8 mouse cellular contexts compared by ENCODE assay signal in genomic region chr7:6155901-6156411, GRCm38 (mm10). TPM values are rescaled to one million over a fixed set of nuclear protein-coding genes. Genes with fewer than 3 reads are reported as not detected.
DNase-seq lines count a peak whose midpoint lies in the region; ATAC-seq and TF ChIP-seq lines count a peak whose summit lies in the region.

Gene Zfp787, minus strand, starts transcription at chr7:6155997.

- H3K27me3 ChIP-seq in E14TG2a.4 (ENCODE audit: insufficient read depth, low read length): no peaks in the 10 kb centered on the region
- no peaks in the 10 kb centered on the region for H3K27me3 ChIP-seq in forebrain, embryonic 14.5 days (replicated peaks; ENCODE audit: control insufficient read depth, insufficient read depth, low read length)
- no peaks in the 10 kb centered on the region for H3K27me3 ChIP-seq in neural tube, embryonic 15.5 days (replicated peaks)

- peak within 1 kb of the TSS; percentile 91 for H3K27ac ChIP-seq in forebrain, embryonic 14.5 days (ENCODE audit: low read depth, low read length)
- H3K27ac ChIP-seq in neural tube, embryonic 15.5 days (replicated peaks): peak within 1 kb of the TSS; percentile 98

- DNase-seq in forebrain, embryonic 14.5 days (ENCODE audit: low spot score): peak; percentile 99
- peak; percentile 97 to 98 for DNase-seq in heart, postnatal 14 days
- DNase-seq in layer of hippocampus, adult 11-12 months (ENCODE audit: low spot score): peak; percentile 98
- DNase-seq in lung, adult 18-20 months: peak; percentile 95 to 96
- DNase-seq in testis, postnatal 14 days (ENCODE audit: low spot score): peak; percentile 98

- H3K4me1 ChIP-seq in E14TG2a.4 (replicated peaks; ENCODE audit: low read depth, low read length): peaks cover 49% of the 10 kb centered on the region
- peaks cover 12% of the 10 kb centered on the region for H3K4me1 ChIP-seq in forebrain, embryonic 14.5 days (ENCODE audit: control insufficient read depth, insufficient read depth, low read length)
- H3K4me1 ChIP-seq in neural tube, embryonic 15.5 days: peaks cover 42% of the 10 kb centered on the region

- H3K36me3 ChIP-seq in E14TG2a.4 (ENCODE audit: insufficient read depth, low read length): peaks cover 7% of the 10 kb centered on the region; the same call in 1 of the 2 replicates
- H3K36me3 ChIP-seq in forebrain, embryonic 14.5 days (ENCODE audit: control insufficient read depth, insufficient read depth, low read length): no peaks in the 10 kb centered on the region
- H3K36me3 ChIP-seq in neural tube, embryonic 15.5 days: no peaks in the 10 kb centered on the region

- H3K4me2 ChIP-seq in forebrain, embryonic 14.5 days (ENCODE audit: low read length): peak within 1 kb of the TSS; percentile 71
- peak within 1 kb of the TSS; percentile 91 for H3K4me2 ChIP-seq in neural tube, embryonic 15.5 days

- no peak for TF ChIP-seq CTCF in E14TG2a.4 (conservative IDR thresholded peaks at IDR 0.05; ENCODE audit: low read length)

- under 1% methylated on average over 49 of the region's 54 CpGs for WGBS in forebrain, embryonic 14.5 days
- WGBS in neural tube, embryonic 15.5 days: under 1% methylated on average over 46 of the region's 54 CpGs

- intact Hi-C loops in heart, postnatal 14 days (cut with DNase I): loop anchor here (2.0 to 10.0 kb wide), 2 partner anchors 15 to 1071 kb away; partner anchors contain the start of gene Epn1

- H3K4me3 ChIP-seq in E14TG2a.4 (replicated peaks; ENCODE audit: low read length): peak within 1 kb of the TSS; percentile 99
- H3K4me3 ChIP-seq in forebrain, embryonic 14.5 days (ENCODE audit: low read depth, low read length): peak within 1 kb of the TSS; percentile 71
- peak within 1 kb of the TSS; percentile 86 for H3K4me3 ChIP-seq in neural tube, embryonic 15.5 days (replicated peaks)

- H3K9ac ChIP-seq in forebrain, embryonic 14.5 days (ENCODE audit: low read length): peak within 1 kb of the TSS; percentile 92
- peak within 1 kb of the TSS; percentile 89 for H3K9ac ChIP-seq in neural tube, embryonic 15.5 days (replicated peaks)

- peak; percentile 92 for ATAC-seq in cerebellum, adult (ENCODE audit: insufficient number of reproducible peaks, low FRiP score, low TSS enrichment)
- ATAC-seq in forebrain, embryonic 14.5 days: peak; percentile 97
- ATAC-seq in neural tube, embryonic 15.5 days (ENCODE audit: low FRiP score): peak; percentile 97

- H3K9me3 ChIP-seq in E14TG2a.4 (ENCODE audit: low read length): no peaks in the 10 kb centered on the region
- H3K9me3 ChIP-seq in forebrain, embryonic 14.5 days (replicated peaks; ENCODE audit: control insufficient read depth, low read length): no peaks in the 10 kb centered on the region
- no peaks in the 10 kb centered on the region for H3K9me3 ChIP-seq in neural tube, embryonic 15.5 days (replicated peaks)

RNA-seq across cellular contexts. Expression of gene Zfp787, which starts in this region (rescaled TPM):
- polyA plus RNA-seq in forebrain, embryonic 14.5 days (2014; fragmentation: Nextera tagmentation; extraction: Ambion mirVana): 12.6 and 13.8 TPM in 2 replicates
- 10 to 100 TPM; 37.8 to 38.9 TPM for total RNA-seq in heart, postnatal 14 days (2021)
- polyA plus RNA-seq in neural tube, embryonic 15.5 days (2015; fragmentation: Nextera tagmentation; extraction: Ambion mirVana): 26.0 and 28.6 TPM in 2 replicates

Comparison
In these comparisons a context has a peak if more than half of its experiments do, and no peak if none do; other contexts are left out.
1. Peak in every context shown above with its lines: DNase-seq, ATAC-seq, H3K4me3 ChIP-seq and H3K27ac ChIP-seq.